Mouse (Mus musculus): Measurements from ENCODE around the gene R3hcc1l.

Gene R3hcc1l

DNA sequence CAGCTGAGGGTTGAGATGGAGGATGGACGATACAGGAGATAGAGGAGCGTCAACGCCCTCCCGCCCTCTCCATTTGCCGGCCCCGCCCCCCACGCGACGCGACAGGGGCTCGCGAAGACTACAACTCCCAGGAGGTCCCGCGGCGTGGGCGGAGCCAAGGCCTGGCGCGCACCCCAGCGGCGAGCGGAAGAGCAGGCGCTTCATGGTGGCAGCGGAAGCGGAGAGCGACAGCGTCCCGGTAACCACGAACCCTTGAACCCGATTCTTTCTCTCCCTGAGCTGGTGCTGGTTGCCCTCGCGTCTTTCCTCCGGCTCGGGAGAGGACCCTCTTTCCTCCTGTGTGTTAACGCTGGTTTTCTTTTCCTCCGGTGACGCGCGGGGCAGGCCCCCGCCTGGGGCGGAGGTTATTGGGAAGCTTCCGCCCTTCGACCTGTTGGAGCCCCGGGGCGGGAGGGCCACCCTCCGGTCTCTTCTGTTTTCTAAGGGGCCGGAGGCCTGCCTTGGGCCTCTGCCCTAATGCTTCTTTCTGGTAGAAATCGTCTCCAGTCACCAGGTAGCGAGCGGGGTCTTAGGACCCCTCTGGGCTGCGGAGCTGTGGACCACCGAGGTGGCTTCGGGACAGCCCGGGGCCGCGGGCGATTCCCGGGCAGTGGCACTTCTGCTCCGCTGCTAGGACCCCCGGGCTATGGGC is at the start of gene R3hcc1l:
TSS of gene R3hcc1l (plus strand) at position 140 of the 691 bp plus-strand sequence.
- DNase-seq (ENCODE audit: low spot score in 2 of 2), result peak; percentile 96 to 97

DNA sequence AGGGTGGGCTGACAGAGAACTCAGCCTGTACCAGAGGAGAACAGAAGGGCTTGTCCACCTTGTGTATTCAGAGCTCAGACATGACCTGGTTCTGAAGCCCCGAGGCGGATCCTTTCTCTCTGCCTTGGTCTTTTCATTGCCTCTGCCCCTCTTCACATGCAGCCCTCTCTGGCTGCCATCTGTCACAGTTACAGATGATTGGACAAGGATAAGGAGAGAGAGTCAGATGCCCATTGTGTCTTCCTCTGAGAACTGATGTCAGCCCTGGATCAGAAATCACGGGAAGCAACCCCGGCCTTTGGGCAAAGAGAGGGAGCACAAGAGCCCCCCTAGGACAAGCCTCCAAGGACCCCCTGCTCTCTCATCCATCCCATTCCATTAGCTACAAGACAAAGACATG is 47.0 kb upstream of the R3hcc1l start:
- DNase-seq (ENCODE audit: low spot score in 2 of 2), result no peak

DNA sequence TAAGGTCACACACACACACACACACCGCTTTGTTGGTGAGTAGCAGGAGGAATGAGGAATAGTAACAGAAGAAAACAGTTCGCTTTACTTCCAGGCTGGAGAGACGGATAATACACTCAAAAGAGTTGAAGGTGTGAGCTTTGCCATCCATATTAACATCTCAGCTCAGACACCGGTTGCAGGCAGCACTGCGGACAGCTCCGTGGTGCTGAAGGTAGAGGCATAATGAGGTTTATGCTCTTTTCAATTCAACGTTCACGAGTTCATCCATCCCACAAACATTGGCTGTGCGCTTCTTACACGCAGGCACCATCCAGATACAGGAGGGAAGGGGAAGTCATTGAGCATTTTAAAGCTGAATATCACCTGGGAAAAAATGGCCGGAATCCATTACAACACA is 45.7 kb upstream of the R3hcc1l start:
- no peak for DNase-seq (ENCODE audit: low spot score in 2 of 2)

DNA sequence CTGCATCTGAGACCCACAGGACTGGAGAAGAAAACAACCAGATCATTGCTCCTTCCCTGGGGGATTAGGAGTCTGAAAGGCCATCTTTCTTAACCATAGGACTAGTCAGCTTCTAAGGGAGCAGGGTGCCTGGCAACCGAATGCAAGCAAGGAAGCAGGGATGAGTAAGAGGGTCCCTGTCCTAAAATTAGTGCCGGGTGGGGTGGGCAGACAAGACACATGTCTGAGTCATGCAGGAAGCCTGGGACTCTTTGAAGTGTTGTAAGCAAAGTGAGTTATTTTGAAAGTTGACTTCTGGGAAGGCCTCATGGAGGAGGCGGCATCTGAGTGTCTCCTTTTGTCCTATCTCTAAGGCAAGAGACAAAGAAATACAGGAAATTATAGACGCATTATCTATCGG is 40.8 kb upstream of the R3hcc1l start:
- peak; percentile 51 to 62 for DNase-seq (ENCODE audit: low spot score in 2 of 2)

DNA sequence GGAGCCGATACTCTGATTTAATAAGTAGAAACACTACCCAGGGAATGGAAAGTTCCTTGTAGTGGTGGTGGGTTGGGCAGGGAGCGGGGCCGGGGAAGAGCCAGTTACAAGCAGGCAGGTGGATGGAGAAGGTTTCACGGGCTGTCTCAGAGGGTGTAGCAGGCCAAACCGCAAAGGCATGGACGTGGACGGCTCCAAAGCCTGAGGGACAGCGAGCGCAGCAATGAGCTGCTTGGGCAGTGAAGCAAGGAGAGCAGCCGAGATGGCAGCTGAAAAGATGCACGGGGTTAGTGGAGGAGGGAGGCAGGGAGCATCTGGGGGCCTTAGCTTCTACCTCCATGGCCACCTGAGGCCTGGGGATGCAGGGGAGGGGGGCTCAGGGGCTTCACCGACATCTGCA is 40.3 kb upstream of the R3hcc1l start:
- DNase-seq (ENCODE audit: low spot score in 2 of 2), result no peak

DNA sequence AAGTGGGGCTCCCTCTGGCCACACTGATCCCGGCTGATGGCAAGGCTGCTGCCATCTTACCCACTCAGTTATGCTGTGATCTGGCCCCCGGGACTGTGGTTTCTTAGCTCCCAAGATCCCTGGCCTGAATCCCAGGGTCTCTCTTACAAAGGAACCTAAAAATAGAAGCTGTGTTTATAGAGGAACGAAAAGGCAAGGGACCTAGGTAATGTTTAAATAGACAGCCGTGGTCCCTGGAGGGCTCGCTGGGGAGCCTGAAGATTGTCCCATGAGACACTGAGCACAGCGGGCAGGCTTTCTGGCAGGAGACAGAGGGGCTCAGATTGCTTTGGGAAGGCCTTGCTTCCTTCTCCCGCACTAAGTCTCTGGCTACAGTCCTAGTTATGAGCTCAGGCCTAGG is 33.1 kb upstream of the R3hcc1l start:
- no peak for DNase-seq (ENCODE audit: low spot score in 2 of 2)

DNA sequence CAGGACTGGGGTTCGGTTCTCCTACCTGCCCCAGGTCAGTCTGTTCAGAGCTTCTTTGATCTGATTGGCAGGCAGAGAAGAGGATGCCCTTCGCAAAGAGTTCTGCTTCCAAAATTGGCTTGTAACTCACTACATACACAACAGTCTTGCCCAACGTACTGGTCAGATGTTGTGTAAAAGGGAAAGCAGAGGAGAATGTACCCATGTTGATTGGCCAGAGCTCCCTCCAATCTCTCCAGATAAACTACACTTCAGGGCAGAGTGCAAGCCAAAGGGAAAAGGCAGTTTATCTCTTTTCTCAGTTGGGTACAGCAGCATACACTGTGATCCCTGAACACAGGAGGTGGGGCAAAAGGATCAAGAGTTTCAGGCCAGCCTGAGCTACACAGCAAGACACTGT is 31.3 kb upstream of the R3hcc1l start:
- DNase-seq (ENCODE audit: low spot score in 2 of 2), result no peak

DNA sequence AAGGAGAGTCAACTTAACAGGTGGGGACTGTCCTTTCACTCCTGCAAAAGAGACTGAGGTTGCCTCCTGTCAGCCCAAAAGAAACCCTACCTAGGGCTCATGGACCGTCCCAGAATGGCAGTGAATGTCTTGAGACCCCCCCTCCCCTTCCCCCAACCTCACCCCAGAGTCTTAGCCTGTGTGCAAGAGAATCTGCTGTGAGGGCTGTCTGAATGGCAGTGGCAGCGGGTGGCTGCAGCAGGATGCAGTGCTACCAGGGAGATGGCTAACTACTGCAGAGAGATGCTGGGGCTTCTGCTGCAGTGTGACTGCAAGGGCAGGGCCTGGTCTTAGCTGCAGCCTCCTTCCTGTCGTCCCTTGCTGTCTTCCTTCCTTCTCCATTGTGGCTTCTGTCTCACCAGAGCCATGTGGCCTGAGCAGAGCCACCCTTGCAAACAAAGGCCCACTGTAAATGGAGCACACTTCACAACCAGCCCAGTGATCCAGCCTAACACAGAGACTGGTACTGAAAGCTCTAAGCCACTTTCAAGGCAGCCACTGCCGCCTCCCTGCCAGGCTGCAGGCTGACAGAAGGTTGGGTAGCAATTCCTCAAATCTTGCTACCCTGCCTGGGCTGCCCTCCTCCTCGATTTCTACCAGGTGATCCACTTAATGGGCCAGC is 25.2 kb upstream of the R3hcc1l start:
- no peak for DNase-seq (ENCODE audit: low spot score in 2 of 2)

DNA sequence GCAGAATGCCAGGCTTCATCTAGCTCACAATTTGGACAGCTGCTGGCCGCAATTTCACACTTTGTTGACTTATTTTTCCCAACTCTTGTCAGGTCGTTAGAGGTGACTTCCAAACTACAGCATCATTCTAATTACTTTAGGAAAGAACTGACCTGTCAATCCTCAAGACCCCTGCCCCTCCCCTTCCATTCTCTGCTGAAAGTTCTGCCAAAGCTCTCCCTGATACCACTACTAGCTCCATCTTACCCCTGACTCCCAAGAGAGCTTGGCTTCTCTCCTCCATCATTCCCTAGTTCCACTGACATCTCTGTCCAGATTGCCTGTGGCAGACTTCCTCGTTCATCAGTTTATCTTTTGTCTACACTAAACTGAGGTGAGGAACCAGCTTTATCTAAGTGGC is 14.4 kb upstream of the R3hcc1l start:
- no peak for DNase-seq (ENCODE audit: low spot score in 2 of 2)

DNA sequence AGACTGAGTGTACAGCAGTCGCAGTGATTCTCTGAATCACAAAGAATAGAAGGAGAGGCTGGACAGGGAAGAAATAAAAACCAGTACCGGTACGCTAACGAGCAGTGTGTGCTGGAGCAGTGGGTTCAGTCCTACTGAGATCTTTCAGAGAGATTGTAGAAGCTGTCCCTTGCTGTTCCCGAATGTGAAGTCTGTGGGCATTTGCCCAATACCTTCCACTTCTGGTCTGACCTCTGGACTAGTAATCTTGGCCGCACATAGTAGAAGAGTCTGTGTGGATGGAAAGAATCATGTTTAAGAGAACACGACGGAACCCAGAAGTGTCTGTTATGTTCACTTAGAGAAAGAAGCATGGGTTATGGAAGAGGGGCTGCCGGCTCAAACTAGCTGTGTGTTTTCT is 8.9 kb upstream of the R3hcc1l start:
- no peak for DNase-seq (ENCODE audit: low spot score in 2 of 2)

DNA sequence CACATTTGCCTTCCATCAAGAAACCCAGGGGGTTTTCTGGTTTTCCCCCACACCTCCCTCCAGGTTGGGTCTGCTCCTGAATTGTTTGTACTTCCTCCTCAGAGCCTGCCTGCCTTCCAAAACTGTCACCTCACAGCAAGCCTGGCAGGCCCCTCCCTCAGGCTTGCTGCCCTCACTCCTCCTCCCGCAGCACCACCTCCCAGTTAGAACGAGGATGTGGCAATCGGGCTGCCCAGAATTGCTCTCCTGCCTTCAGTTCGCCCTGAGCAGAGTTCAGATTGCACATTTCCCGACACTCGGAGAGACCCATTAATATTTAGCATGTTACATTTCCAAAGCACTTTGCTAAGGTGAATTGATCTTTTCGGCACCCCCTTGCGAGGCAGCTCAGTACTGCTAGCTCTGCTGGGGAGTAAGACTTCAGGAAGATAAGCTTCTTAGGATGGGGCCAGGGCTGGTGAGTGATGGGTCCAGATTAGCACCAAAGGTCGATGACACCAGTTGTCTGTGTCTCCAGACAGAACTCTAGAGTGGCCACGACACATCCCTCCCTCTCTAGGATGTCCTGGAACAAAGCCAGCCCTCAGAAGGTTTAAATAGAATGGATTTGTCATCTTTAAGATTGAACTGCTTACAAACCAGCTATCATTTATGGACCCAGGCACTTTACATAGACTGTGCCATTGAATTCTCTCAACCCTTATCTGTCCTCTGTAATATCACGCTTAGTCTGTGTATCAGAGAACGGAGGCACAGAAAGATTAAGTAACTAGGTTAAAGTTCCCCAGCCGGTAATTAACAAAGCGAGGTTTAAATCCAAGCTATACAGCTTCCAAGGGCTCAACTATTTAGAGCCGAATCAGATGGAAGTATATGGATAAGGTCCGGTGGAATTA is 8.0 kb upstream of the R3hcc1l start:
- no peak for DNase-seq (ENCODE audit: low spot score in 2 of 2)

DNA sequence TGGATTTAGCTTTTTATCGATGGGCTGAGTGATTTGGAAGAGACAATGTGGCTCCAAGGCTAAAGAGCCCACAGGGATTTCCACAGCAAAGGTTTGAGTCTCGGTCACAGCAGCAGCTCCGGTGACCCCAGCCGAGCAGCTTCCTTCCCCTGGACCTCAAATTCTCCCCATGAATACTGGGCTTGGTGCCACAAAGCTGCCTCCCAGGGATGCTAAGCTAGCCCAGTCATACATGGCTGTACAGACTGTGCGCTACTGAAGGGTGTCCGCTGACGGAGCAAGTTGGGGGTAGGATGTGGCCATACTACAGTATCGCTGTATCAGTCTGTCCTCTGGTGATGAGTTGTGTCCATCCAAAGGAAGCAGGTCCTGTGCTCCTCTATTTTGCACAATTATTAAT is 2.9 kb upstream of the R3hcc1l start:
- DNase-seq (ENCODE audit: low spot score in 2 of 2), result no peak

DNA sequence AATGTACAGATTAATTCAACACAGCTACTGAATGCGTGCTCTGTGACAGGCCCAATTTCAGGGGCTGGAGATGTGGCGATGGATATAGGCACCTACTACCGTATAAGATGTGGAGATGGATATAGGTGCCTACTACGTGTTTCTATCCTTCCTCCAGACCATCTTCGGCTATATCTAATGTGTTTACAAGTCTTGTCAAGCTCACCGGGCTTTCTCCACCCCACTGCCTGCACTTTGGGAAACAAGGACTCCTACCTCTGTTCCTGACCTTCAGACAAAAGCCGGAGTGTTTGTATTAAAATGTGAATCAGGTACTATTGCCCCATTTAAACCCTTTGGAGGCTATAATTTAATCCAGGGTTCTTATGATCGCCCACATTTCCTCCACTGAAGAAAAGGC is 2.4 kb upstream of the R3hcc1l start:
- DNase-seq (ENCODE audit: low spot score in 2 of 2), result no peak

DNA sequence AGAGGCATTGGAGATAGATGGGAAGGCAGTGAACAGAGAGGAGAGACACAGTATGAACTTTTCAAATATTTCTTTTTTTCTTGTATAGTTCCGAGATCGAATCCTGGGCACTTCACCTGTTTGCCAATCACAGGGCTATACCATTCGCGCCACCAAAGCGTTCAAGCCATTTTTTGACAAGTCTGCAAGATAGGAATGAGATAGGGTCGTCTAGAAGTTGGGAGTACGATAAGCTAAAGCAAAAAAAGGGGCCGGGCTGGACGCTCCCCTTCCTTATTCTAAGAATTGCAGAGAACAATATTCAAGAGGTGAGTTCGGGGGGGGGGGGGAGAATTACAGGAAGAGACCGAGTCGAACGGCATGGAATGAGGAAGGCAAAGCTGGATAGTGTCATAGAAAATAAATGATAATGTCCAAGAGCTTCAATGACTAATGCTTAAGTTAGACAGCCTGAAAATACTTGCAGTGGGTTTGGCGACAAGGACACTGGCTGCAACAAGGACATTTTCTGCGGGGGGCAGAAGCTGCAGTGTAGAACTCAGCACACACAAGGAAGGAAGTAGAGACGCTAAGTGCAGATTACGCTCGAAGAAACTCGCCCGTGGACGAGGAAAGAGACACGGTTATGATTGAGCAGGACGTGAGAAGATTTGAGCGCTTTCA is 471 bp upstream of the R3hcc1l start:
- DNase-seq (ENCODE audit: low spot score in 2 of 2), result no peak

DNA sequence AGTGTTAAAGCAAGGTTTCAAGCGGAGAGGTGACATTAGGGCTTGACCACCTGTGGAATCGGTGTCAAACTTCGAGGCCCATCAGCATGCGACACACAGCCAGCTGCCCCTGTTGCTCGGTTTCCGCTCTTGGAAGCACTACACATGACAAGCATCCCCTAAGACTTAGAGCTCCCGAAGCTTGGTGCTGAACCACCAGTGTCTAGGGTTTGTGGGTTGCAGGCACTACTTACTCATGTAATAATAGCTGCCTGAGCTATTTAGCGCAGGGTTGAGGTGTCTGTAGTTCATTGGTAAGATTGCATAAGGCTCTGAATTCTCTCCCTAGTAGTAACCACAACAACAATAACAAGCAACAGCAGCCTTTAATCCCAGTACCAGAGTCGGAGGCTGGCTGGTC is 1.2 kb downstream of the R3hcc1l start:
- DNase-seq (ENCODE audit: low spot score in 2 of 2), result no peak

DNA sequence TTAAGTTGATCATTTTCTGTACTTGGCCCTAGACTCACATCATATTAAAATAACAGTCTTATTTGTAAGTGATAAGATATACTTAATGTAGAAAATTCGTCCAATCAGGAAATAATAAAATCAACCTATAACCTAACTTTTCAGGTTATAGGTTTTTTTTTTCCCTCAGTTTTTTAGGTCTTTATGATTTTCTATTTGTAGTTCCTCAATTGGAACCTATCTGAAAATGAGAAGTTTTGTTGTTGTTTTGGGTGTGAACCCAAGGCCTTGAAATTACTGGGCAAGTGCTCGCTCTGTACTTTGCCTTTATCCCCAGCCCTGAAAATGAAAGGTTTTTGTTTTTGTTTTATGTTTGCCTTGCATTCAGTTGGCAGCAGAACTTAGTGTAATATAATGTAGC is 6.1 kb downstream of the R3hcc1l start:
- no peak for DNase-seq (ENCODE audit: low spot score in 2 of 2)

DNA sequence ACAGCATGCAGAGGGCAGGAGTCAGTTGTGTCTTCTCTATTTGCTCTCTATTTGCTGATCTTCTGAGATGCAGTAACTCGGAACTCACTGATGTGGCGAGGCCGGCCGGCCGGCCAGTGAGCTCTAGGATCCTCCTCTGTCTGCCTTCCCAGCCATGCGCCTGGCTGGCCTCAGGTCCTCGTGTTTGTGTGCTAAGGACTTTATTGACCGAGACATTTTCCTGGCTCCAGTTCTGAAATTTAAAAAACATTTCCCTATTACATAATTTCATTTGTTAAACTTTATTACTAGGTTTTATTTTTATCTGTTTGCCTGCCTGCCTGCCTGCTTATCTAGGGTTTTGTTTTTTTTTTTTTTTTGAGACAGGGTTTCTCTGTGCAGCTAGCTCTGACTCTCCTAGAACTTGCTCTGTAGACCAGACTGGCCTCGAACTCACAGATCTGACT is 11.5 kb downstream of the R3hcc1l start:
- DNase-seq (ENCODE audit: low spot score in 2 of 2), result no peak

DNA sequence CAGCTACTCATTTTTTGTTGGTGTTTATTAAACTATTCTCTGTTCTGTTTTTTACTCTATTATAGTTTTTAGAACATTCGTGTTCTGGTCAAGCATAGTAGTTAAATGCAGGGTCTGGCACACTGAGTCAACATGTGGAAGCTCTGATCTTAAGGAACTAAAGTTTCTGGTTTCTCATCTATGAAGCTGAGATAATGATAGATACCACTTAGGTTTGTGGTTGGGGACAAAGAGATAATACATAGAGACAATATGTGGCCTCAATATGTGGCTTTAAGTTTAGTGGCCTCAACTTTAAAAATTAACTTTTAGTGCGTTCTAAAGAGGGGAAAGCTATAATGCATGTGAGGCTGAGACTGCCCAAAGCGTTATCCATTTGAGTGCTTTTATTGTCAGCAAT is 15.9 kb downstream of the R3hcc1l start:
- DNase-seq (ENCODE audit: low spot score in 2 of 2), result no peak

DNA sequence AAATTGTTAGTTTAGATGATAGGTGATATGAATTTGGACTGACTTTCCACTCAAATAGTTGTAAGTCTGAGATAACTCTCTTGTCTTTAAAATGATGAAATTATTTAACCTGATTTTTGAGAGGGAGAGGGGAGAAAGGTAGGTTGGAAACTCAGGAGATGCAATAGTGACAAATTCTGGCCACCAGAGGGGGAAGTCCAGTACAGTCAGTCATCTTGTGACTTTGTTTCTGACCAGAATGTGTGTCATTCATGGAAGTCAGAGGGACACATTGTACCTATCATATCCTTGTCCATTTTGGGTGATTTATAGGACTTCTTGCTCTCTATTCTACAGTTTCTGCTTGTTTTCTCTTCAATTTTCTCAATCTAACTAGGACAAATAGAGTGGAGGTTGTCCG is 19.0 kb downstream of the R3hcc1l start:
- no peak for DNase-seq (ENCODE audit: low spot score in 2 of 2)

DNA sequence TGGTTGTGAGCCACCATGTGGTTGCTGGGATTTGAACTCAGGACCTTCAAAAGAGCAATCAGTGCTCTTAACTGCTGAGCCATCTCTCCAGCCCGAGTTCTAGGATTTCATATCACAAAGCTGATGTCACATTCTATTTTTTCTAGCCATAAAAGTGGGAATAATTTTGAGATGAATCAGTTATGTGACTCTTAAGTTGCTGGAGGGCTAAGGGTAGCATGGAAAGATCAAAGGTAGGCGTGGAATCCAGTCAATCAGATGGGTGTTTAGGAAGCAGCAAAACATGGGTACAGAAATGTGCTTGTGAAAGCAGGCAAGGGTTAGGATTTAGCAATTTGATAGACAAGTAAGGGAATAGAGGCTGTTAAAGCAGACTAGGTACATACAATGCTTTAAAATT is 20.4 kb downstream of the R3hcc1l start:
- DNase-seq (ENCODE audit: low spot score in 2 of 2), result no peak

DNA sequence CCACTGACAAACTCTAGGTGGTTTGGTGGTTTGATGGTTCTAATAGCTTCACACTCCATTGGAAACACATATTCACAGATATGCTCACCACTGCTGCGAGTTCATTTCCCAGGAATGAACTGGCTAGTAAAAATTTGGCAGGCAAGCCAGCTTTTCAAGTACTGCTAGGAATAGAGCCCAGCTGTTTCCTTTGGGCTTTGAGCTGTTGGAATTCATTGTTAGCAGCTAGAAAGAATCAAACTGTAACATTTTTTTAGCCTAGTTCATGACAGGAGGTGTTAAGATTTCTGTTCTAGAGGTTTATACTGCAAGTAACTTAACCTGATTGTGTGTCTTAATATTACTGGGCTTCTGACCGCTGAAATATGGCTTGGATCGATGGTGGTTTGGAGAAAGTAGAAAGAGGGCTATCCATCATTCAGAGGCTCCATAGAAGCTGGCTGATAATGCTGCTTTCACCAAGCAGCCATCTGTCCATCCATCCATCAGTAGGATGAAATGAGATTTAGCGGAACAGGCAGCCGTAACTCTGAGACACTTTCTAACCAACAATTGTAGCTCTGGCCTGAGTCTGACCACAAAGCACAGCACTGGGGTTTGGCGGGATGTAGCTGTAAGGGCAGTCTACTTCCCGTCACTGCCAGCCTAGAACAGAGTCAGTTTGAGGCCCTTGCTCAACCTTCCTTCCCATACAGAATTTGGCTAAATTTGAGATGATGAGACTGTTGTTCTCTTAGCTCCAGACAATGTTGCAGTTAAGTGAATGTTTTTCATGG is 21.0 kb downstream of the R3hcc1l start:
- no peak for DNase-seq (ENCODE audit: low spot score in 2 of 2)

All from right cerebral cortex, adult 2 months (tissue).